Mouse (Mus musculus) liver, postnatal 0 days (tissue): ENCODE measurements around the gene Rundc3a. TPM values are rescaled to one million over a fixed set of nuclear protein-coding genes. Genes with fewer than 3 reads are reported as not detected.

Source experiments
- ATAC-seq: fragments of 200-750 bp; cut with Nextera tagmentation; 2 replicates; pipeline ENCODE4 v1.8.0; 2017; ENCODE audit warnings: mild to moderate bottlenecking, moderate library complexity
- DNase-seq: peaks from one replicate; pipeline ENCODE4 v3.0.0-alpha.2; 2016
- H3K27ac ChIP-seq: fragments of 300-500 bp; sonication (generic); 2 replicates; pipeline ENCODE4 v1.5.1; 2014; ENCODE audit warnings: antibody characterized with exemption, moderate library complexity, mild to moderate bottlenecking, low read depth
- H3K27me3 ChIP-seq: fragments of 300-500 bp; sonication (generic); 2 replicates; pipeline ENCODE4 v1.6.1; 2014; ENCODE audit warnings: low read length, control low read depth, mixed read lengths; ENCODE audit not compliant: insufficient read depth
- H3K36me3 ChIP-seq: fragments of 300-500 bp; sonication (generic); replicated peaks from 2 replicates; pipeline ENCODE4 v1.6.1; 2014; ENCODE audit warnings: mild to moderate bottlenecking, control low read depth, low read length, moderate library complexity, mixed read lengths; ENCODE audit not compliant: insufficient read depth
- H3K4me1 ChIP-seq: fragments of 300-500 bp; sonication (generic); 2 replicates; pipeline ENCODE4 v1.6.1; 2014; ENCODE audit warnings: antibody characterized with exemption, mild to moderate bottlenecking, control low read depth; ENCODE audit not compliant: insufficient read depth
- H3K4me2 ChIP-seq: fragments of 300-500 bp; sonication (generic); 2 replicates; pipeline ENCODE4 v1.6.1; 2014; ENCODE audit warnings: low read depth, mild to moderate bottlenecking, low read length, moderate library complexity, mixed read lengths
- H3K4me3 ChIP-seq: fragments of 300-500 bp; sonication (generic); 2 replicates; pipeline ENCODE4 v1.5.1; 2014; ENCODE audit warnings: low read depth, low read length
- H3K9ac ChIP-seq: fragments of 300-500 bp; sonication (generic); replicated peaks from 2 replicates; pipeline ENCODE4 v1.6.1; 2014; ENCODE audit warnings: mild to moderate bottlenecking, moderate library complexity
- H3K9me3 ChIP-seq: fragments of 300-500 bp; sonication (generic); 2 replicates; pipeline ENCODE4 v1.6.1; 2016; ENCODE audit warnings: mild to moderate bottlenecking, control low read depth, low read length, mixed read lengths
- CTCF ChIP-seq: sonication (generic); IDR thresholded peaks from 2 replicates; pipeline ENCODE4 v1.5.1; 2016; ENCODE audit warnings: antibody characterized with exemption, low read depth
- EP300 ChIP-seq: IDR thresholded peaks from 2 replicates; pipeline ENCODE4 v1.6.1; 2016; ENCODE audit warnings: antibody characterized with exemption, low read depth, mild to moderate bottlenecking
- WGBS: fragments of 180-500 bp; shearing (Covaris S2); extraction: QIAGEN DNeasy Blood & Tissue Kit; methylation state at CpG from one replicate; pipeline ENCODE4 v1.1.7; 2014; ENCODE audit not compliant: insufficient replicate concordance; 5-methylcytosine and 5-hydroxymethylcytosine counted together
- polyA plus RNA-seq: library from polyadenylated mRNA; unstranded; fragments of >200 nt; fragmentation: Nextera tagmentation; extraction: Ambion mirVana; gene quantifications from 2 replicates; pipeline ENCODE4 v1.2.1, GENCODE M21; 2015

The Rundc3a gene
- polyA plus RNA-seq, 1 experiment from 2014 or later = 1.8 TPM

DNA sequence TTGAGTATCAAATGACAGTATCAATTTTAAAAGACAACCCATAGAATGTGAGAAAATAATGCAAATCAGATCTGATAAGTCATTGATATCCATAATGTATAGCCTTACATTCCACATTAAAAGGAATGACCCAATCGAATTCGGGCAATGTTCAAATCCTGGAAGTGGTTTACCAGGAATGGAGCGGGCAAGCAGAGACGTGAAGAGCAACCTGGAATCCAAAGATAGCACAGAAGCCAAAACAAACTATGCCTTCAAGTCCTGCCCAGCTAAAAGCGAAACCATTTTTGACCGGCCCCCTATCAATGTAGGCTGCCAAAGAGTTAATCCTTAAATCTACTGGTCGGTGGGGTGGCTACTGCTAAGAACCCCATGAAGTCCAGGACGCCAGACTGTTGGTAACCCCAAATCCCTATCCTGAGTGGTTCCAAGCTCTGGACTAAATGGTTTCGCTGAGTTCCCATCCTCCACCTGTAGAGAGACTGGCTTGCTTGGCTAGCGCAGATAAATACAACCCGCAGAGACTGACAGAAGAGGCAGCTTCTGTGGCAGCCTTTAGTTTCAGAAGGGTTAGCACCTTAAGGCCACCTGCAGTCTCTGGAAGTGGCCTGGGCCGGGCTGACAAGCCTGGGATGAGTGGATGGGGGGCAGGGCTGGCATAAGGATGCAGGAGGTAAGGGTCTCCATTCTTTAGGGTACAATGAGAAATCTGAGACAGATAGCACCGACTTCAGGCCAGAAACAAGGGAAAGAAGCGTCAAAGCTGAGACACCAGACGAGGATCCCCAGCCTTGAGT, 564 bp upstream of the Rundc3a start:
- TF ChIP-seq EP300 (no peak), CTCF (no peak)
- peak; percentile 67 for ATAC-seq
- peak; percentile 23 for DNase-seq
- WGBS = 16% methylated on average over 15 of the region's 15 CpGs
- no peaks in the 10 kb centered on the region for H3K36me3 ChIP-seq
- H3K27me3 ChIP-seq = peaks cover 58% of the 10 kb centered on the region
- H3K4me2 ChIP-seq = peak overlapping the region; percentile 66
- peak overlapping the region; percentile 69 for H3K27ac ChIP-seq
- H3K9me3 ChIP-seq = no peaks in the 10 kb centered on the region
- peaks cover 19% of the 10 kb centered on the region for H3K4me1 ChIP-seq
- H3K4me3 ChIP-seq = peak overlapping the region; percentile 44
- H3K9ac ChIP-seq = peak overlapping the region; percentile 6; the same call in 1 of the 2 replicates

DNA sequence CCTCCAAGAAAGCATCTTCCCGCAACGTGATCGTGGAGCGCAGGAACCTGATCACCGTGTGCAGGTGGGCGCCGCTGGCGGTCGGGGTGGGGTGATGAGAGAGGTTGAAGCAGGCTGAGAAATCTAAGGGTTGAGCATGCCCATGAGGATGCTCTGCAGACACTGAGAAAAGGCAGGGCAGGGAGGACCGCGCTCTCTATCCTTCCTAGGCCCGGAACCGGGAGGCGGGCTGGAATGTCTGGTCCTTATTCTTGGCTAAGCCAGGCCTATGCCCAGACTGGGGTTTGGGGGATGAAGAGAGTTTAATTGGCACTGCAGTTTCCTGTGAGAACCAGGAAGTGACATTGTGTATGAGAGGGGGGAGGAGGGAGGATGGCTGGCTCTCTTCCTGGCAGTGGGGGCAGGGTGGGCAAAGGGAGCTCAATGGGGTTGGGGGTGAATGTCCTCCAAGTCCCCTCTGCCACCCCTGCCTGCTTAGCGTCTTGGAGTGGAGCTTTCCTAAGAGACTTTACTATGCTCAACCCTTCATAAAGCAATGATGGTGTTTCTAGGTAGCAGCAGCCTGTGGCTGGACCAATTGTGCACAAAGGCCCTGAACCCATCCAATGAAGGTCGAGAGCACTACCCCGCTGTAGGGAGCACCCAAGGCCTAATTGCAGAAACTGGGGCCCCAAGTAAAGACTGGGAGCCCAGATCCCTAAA, 667 bp downstream of the Rundc3a start:
- Histone ChIP-seq H3K9ac (peak overlapping the region; percentile 46; the same call in 1 of the 2 replicates), H3K27me3 (peaks cover 68% of the 10 kb centered on the region), H3K27ac (no peak overlapping the region), H3K9me3 (no peaks in the 10 kb centered on the region), H3K4me1 (peaks cover 20% of the 10 kb centered on the region), H3K4me2 (peak overlapping the region; percentile 66), H3K4me3 (peak overlapping the region; percentile 44), H3K36me3 (no peaks in the 10 kb centered on the region)
- no peak for TF ChIP-seq EP300
- no peak for TF ChIP-seq CTCF
- WGBS = 8% methylated on average over 17 of the region's 17 CpGs
- no peak for ATAC-seq
- DNase-seq = no peak

DNA sequence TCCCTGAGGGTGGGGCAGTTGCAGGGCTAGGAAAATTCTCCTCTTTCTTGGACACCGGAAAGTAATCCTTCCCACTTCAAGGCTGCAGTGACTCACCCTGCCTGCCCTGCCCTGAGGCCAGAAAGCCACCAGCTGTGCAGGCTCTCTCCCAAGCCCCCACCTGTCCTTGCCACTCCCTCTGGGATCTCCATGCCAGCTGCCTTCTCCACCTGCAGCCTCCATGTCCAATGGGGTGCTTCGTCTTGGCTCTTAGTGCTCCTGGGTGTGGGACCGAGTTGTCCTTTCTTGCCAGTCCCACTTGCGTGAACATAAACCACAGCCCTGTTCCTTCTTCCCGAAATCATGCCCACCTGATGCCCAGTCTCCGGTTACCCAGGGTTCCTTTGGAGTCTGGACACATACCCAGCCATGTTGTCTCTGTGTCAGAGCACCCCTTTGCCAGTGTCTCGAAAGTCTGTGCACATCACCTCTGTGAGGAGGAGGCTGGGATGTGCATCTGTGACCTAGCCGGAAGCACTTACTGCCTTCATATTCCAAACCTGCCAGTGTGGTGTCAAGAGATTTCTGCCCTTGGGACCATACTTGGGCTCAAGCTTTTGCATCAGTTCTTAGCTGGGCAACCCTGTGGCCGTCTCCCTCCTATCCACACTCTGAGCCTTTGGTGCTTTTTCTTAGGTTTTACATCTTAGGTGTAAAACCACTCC, 1.4 kb downstream of the Rundc3a start:
- TF ChIP-seq CTCF (no peak), EP300 (no peak)
- WGBS = 77% methylated on average over 9 of the region's 9 CpGs
- no peaks in the 10 kb centered on the region for H3K9me3 ChIP-seq
- ATAC-seq = no peak
- peaks cover 27% of the 10 kb centered on the region for H3K4me1 ChIP-seq
- H3K27me3 ChIP-seq = peaks cover 75% of the 10 kb centered on the region
- H3K36me3 ChIP-seq = no peaks in the 10 kb centered on the region
- no peak for DNase-seq
- H3K4me3 ChIP-seq = no peak overlapping the region
- no peak overlapping the region for H3K4me2 ChIP-seq
- H3K27ac ChIP-seq = no peak overlapping the region
- H3K9ac ChIP-seq = no peak overlapping the region

DNA sequence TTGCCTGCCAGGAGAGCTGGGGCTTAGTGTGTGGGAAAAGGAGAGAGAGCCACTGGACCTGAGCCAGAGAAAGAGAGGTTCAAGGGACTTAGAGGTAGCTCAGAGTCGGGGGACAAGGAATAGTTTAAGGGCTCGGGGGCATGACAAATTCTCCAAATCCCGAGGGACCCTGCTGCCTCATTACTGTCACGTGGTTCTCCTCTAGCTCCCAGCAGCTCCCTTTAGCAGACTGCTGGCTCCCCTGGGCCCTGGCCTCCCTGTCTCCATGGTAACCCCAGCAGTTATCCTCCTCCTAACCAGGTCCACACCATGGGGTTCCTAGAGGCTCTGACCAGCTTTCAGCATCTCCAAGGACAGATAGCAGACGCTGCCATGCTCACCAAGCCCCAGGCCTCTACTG, 2.0 kb downstream of the Rundc3a start:
- no peak overlapping the region for H3K27ac ChIP-seq
- no peak for TF ChIP-seq CTCF
- no peak for TF ChIP-seq EP300
- ATAC-seq = no peak
- WGBS = 18% methylated on average over 5 of the region's 5 CpGs
- H3K9me3 ChIP-seq = no peaks in the 10 kb centered on the region
- no peak overlapping the region for H3K9ac ChIP-seq
- peaks cover 82% of the 10 kb centered on the region for H3K27me3 ChIP-seq
- H3K4me1 ChIP-seq = peaks cover 31% of the 10 kb centered on the region
- no peak for DNase-seq
- H3K36me3 ChIP-seq = no peaks in the 10 kb centered on the region
- no peak overlapping the region for H3K4me3 ChIP-seq
- no peak overlapping the region for H3K4me2 ChIP-seq

DNA sequence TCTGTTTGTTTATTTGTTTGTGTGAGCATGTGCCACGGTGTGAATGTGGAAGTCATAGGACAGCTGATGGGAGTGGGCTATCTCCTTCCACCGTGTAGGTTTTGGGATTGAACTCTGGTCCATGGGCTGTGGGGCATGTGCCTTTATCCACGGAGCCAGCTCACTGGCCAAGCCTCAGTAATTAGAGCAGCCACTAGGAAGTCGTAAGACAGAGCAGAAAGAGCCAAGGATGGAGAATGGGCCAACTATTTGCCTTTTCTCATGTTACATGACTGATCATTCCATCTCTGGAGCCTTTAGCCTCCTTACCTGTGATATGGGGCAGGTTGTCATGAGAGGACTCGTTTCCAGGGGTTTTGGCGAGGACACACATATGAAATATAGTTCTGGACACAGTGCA, 3.1 kb downstream of the Rundc3a start:
- 55% methylated on average over 6 of the region's 6 CpGs for WGBS
- no peak for TF ChIP-seq CTCF
- TF ChIP-seq EP300 = no peak
- Histone ChIP-seq H3K36me3 (no peaks in the 10 kb centered on the region), H3K9ac (no peak overlapping the region), H3K27ac (no peak overlapping the region), H3K9me3 (no peaks in the 10 kb centered on the region), H3K4me3 (no peak overlapping the region), H3K27me3 (peaks cover 85% of the 10 kb centered on the region), H3K4me1 (peaks cover 31% of the 10 kb centered on the region), H3K4me2 (no peak overlapping the region)
- ATAC-seq (no peak), DNase-seq (no peak)

- Histone ChIP-seq H3K27me3 (peaks cover 81% of the 10 kb centered on the region), H3K36me3 (no peaks in the 10 kb centered on the region), H3K4me3 (no peak overlapping the region), H3K4me2 (no peak overlapping the region), H3K9ac (no peak overlapping the region), H3K4me1 (peaks cover 31% of the 10 kb centered on the region), H3K27ac (no peak overlapping the region), H3K9me3 (no peaks in the 10 kb centered on the region)
- peak; percentile 14 for DNase-seq
- WGBS = 81% methylated on average over 7 of the region's 7 CpGs
- ATAC-seq = no peak
- TF ChIP-seq CTCF (no peak), EP300 (no peak)
Measured at GRCm38 (mm10) chr11:102396671-102397141, 3.5 kb downstream of the Rundc3a start.
